Mouse (Mus musculus) embryonic fibroblast, embryonic 13.5 days (primary cell): ENCODE measurements around the gene Cdk5rap2. TPM values are rescaled to one million over a fixed set of nuclear protein-coding genes. Genes with fewer than 3 reads are reported as not detected.
A peak's percentile ranks its signal among the peaks of the same experiment; 100 is the strongest.

Source experiments
- H3K27ac ChIP-seq: 2 replicates; pipeline ENCODE4 v1.5.1; 2012; ENCODE audit warnings: low read length, control low read depth, inconsistent platforms; ENCODE audit not compliant: insufficient read depth
- H3K4me1 ChIP-seq: 2 replicates; pipeline ENCODE4 v1.6.1; 2011; ENCODE audit warnings: low read length; ENCODE audit not compliant: control insufficient read depth, insufficient read depth
- H3K4me3 ChIP-seq: 2 replicates; pipeline ENCODE4 v1.5.1; 2011; ENCODE audit warnings: mild to moderate bottlenecking, control low read depth, low read length; ENCODE audit not compliant: insufficient read depth
- CTCF ChIP-seq: IDR thresholded peaks from 2 replicates; pipeline ENCODE4 v1.5.1; 2011; ENCODE audit warnings: mild to moderate bottlenecking, control low read depth, low read length, moderate library complexity, borderline replicate concordance; ENCODE audit not compliant: insufficient read depth
- POLR2A ChIP-seq: IDR thresholded peaks from 2 replicates; pipeline ENCODE4 v1.6.1; 2011; ENCODE audit warnings: low read depth, mild to moderate bottlenecking, control low read depth, low read length, moderate library complexity
- polyA plus RNA-seq: library from polyadenylated mRNA; stranded (reverse); fragments of >200 nt; gene quantifications from 2 replicates; pipeline ENCODE4 v1.2.4, GENCODE M21; 2011; ENCODE audit warnings: low read depth; ENCODE audit not compliant: missing spikeins, insufficient read length

Cdk5rap2 gene
- polyA plus RNA-seq, 1 experiment = 33.3 TPM

DNA sequence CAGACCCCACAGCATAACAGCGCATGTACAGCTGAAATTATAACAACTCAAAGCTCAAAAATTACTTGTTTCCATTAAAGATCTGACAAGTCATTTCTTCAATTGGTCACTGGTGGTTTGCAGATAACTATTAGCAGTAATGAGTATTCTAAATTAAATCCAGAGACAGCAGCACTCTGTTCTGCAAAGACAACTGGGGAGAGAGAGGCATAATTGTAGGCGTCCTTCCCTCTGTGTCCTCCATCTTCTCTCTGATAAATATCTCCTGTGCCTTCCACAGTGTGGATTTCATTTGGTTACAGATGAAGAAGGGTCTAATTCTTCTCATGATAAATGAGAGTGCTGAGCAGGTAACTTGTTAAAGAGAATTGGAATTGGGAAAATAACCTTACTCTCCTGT lies 11.2 kb downstream of the Cdk5rap2 start:
- no peaks in the 10 kb centered on the region for H3K4me1 ChIP-seq

DNA sequence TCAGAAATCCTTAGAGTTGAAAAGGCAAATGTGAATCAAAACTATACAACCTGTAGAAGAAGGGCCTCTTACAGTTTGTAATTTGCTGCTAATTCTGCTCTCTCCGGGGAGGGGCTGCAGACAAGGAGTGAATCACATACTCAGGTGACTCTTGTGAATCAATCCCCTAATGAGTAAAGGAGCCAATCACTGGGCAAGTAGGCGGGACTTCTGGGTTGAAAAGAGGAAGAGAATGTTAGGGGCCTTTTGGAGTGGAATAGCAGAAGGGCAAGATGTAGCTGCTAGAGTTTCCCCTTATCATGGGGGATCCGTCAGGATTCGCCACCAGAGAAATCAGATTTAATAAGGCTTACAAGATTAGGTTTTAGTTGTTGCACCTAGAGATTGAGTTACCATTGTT lies 12.2 kb downstream of the Cdk5rap2 start:
- no peak overlapping the region for H3K27ac ChIP-seq
- H3K4me3 ChIP-seq = no peak overlapping the region
- H3K4me1 ChIP-seq = no peaks in the 10 kb centered on the region
- TF ChIP-seq CTCF (no peak), POLR2A (no peak)

More for the DNA sequence above, 11.2 kb downstream of the Cdk5rap2 start:
- no peak overlapping the region for H3K27ac ChIP-seq
- H3K4me3 ChIP-seq = no peak overlapping the region
- TF ChIP-seq CTCF = no peak
- TF ChIP-seq POLR2A = no peak

GRCm38 (mm10) chr4:70396701-70397100 lies 13.5 kb downstream of the Cdk5rap2 start:
- TF ChIP-seq CTCF = no peak
- no peak for TF ChIP-seq POLR2A
- no peaks in the 10 kb centered on the region for H3K4me1 ChIP-seq
- no peak overlapping the region for H3K27ac ChIP-seq
- no peak overlapping the region for H3K4me3 ChIP-seq

DNA sequence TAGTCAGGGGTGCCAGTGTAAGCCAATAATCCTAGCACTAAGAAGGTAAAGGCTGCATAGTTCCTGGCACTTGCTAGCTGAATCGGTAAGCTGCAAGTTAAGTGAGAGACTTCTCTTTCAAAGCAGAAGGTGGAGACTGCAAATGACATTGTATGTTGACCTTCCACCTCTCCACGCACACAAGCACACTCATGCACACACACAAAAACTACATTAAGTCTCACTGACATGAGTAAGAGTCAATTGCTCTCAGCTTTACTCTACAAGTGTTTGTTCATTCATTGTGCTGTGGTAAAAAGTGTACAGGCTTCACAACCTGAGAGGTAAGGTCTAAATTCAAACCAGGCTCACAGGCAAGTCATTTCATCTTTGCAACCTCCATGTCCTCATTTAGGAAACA lies 15.5 kb downstream of the Cdk5rap2 start:
- H3K27ac ChIP-seq = no peak overlapping the region

GRCm38 (mm10) chr4:70391760-70392372 lies 18.4 kb downstream of the Cdk5rap2 start:
- Histone ChIP-seq H3K27ac (peak overlapping the region; percentile 41; the same call in 1 of the 2 replicates), H3K4me3 (no peak overlapping the region), H3K4me1 (no peaks in the 10 kb centered on the region)
- TF ChIP-seq CTCF (no peak), POLR2A (no peak)

More for the DNA sequence above, 15.5 kb downstream of the Cdk5rap2 start:
- no peaks in the 10 kb centered on the region for H3K4me1 ChIP-seq
- TF ChIP-seq CTCF (no peak), POLR2A (no peak)
- H3K4me3 ChIP-seq = no peak overlapping the region

- Histone ChIP-seq H3K4me3 (no peak overlapping the region), H3K27ac (peak overlapping the region; percentile 41; the same call in 1 of the 2 replicates), H3K4me1 (no peaks in the 10 kb centered on the region)
- TF ChIP-seq POLR2A = no peak
- no peak for TF ChIP-seq CTCF
These were observed 19.2 kb downstream of the Cdk5rap2 start for GRCm38 (mm10) chr4:70391073-70391472.

DNA sequence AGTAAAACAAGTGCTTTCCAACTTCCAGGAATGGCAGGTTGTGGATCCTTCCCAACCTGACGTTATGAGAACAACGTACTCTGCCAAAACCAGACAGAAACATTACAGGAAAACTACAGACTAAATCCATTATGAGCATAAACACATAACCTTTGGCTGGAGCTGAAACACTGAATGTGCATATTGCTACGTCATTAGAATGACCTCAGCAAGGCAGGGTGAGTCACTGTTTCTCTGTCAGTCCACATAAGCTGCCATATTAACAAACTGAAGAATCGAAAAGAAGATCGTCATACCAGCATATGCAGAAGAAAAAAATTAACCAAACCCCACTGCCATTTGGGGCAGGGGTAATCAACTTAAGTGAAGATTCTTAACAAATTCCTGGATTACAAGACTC lies 24.0 kb downstream of the Cdk5rap2 start:
- H3K27ac ChIP-seq = no peak overlapping the region
- no peak for TF ChIP-seq CTCF
- no peak for TF ChIP-seq POLR2A
- H3K4me1 ChIP-seq = no peaks in the 10 kb centered on the region
- no peak overlapping the region for H3K4me3 ChIP-seq

DNA sequence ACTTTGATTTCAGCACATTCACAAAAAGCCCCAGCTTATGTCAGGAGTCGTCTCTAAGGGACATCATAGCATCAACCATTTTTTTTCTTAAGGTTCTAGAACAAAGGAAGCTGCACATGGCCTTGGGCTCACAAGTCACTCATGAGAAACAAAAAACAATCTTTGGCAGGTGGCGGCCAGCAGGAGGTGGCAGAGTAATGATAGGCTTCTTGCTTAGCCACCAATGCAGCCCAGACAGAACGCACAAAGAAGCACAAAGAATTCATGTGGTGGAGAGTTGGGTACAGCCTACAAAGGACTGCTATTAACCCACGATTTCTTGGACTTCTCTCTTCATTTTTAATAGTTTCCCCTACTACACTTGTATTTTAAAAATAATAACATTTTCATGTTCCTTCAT lies 32.9 kb downstream of the Cdk5rap2 start:
- H3K27ac ChIP-seq = no peak overlapping the region
- TF ChIP-seq CTCF = no peak
- no peak for TF ChIP-seq POLR2A
- H3K4me1 ChIP-seq = no peaks in the 10 kb centered on the region
- H3K4me3 ChIP-seq = no peak overlapping the region

- H3K27ac ChIP-seq = no peak overlapping the region
- TF ChIP-seq POLR2A = no peak
- no peak for TF ChIP-seq CTCF
- no peak overlapping the region for H3K4me3 ChIP-seq
- no peaks in the 10 kb centered on the region for H3K4me1 ChIP-seq
These were observed 45.0 kb downstream of the Cdk5rap2 start for GRCm38 (mm10) chr4:70365061-70365858.

- Histone ChIP-seq H3K27ac (no peak overlapping the region), H3K4me1 (no peaks in the 10 kb centered on the region), H3K4me3 (no peak overlapping the region)
- TF ChIP-seq POLR2A = no peak
- no peak for TF ChIP-seq CTCF
These were observed 48.9 kb downstream of the Cdk5rap2 start for GRCm38 (mm10) chr4:70361366-70361765.
